Mouse (Mus musculus) induced T-regulatory cell, adult 2 months (primary cell): ENCODE data around the gene Vmn1r59.
"Not testable (repeated sequence)": the region's sequence is repeated elsewhere in the genome, so short reads cannot be mapped to it uniquely, and the experiment has no call there.

Experiments
- DNase-seq: peaks from one replicate; pipeline ENCODE4 v3.0.0-alpha.2; 2012; ENCODE audit warnings: low read depth

Vmn1r59 gene

DNA sequence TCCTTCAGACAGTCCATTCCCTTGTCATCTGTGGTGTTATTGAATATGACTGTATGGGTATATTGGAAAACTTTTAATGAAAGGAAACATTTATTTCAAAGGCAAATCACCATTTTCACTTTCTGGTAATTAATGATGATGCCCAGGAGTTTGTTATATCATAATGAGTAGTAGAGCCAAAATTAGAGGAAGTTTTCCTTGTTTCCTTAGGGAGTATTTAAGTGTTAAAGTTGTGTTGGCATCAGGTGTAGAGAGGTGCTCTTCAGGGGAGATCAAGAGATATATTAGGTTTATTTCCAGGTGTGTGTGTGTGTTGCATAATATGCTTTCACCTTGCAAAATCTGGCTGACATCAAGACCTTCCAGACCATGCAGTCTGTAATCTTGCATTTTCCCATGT is at the start of gene Vmn1r59:
TSS of gene Vmn1r59 (minus strand) at position 101 of the 400 bp plus-strand sequence.
- no peak for DNase-seq

DNA sequence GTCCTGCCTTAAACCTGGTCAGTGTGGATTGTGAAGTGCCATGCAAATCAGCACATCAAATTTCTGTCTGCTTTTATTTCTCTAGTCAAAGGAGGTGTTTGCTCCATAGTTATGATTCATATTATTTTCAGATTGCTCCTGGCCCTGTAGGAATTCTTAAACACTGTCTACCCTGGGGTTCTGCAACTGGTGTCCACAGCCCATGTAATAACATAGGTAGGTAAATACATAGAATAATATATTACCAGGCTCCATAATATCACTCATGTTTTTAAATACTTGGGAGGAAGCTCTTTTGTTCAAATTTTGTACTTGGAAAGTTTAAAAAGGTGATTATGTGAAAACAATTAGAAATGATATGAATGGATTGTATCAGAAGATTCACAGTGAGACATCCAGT is 37.3 kb upstream of the Vmn1r59 start, which contains the start of gene Vmn2r28:
TSS of gene Vmn2r28 (minus strand) at position 101 of the 400 bp plus-strand sequence.
- DNase-seq: not testable (repeated sequence)

DNA sequence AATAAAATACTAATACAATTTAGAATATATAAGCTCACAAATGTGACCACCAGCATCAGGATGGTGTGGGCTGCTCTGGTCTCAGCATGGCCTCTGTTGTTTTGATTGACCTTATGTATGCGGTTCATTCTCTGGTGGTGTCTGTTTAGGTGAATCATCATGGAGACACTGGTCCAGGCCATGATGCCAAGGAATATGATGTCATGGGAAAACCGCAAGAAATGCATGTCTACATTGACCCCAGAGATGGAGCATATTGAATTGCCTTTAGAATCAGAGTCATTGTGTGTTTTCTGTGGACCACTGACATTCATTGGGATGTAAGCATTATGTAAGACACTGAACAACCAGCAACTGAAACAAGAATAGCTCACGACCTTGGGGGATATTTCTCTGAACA is 2.6 kb downstream of the Vmn1r59 start:
- DNase-seq: not testable (repeated sequence)

DNA sequence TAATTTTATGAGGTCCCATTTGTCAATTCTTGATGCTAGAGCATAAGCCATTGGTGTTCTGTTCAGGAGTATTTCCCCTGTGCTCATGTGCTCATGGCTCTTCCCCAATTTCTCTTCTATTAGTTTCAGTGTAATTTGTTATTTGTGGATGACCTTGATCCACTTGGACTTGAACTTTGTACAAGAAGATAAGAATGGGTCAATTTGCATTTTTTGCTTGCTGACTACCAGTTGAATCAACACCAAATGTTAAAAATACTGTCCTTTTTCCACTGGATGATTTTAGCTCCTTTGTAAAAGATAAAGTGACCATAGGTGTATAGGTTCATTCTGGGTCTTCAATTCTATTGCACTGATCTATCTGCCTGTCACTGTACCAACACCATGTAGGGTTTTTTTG is 7.9 kb downstream of the Vmn1r59 start:
- no peak for DNase-seq

DNA sequence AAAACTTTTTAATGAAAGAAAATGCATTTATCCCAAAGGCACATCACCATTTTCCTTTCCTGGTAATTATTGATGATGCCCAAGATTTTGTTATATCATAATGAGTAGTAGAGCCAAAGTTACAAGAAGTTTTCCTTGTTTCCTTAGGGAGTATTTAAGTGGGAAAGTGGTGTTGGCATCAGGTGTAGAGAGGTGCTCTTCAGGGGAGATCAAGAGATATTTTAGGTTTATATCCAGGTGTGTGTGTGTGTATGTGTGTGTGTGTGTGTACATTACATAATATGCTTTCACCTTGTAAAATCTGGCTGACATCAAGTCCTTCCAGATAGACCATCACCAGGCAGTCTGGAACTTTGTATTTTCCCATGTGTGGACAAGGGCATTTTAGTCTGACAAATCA is 43.3 kb downstream of the Vmn1r59 start, which contains the start of gene Vmn1r58:
TSS of gene Vmn1r58 (minus strand) at position 101 of the 400 bp plus-strand sequence.
- not testable (repeated sequence) for DNase-seq

GRCm38 (mm10) chr7:5406201-5406600 is 50.4 kb downstream of the Vmn1r59 start:
- no peak for DNase-seq
